Mouse (Mus musculus) G1E (cell line): ENCODE results near the gene C2cd3. TPM values are rescaled to one million over a fixed set of nuclear protein-coding genes. Genes with fewer than 3 reads are reported as not detected.
A peak's percentile ranks its signal among the peaks of the same experiment; 100 is the strongest.
"Not testable (repeated sequence)": the region's sequence is repeated elsewhere in the genome, so short reads cannot be mapped to it uniquely, and the experiment has no call there.

Experiments used
- ATAC-seq: 2 replicates; pipeline ENCODE4 v1.8.0; 2016; ENCODE audit warnings: mild to moderate bottlenecking; ENCODE audit not compliant: insufficient number of reproducible peaks, poor library complexity, low FRiP score, severe bottlenecking; ENCODE audit errors: extremely low read depth
- DNase-seq: peaks from one replicate; pipeline ENCODE4 v3.0.0; 2012; ENCODE audit warnings: low spot score
- H3K27me3 ChIP-seq: 2 replicates; pipeline ENCODE4 v1.6.1; 2012; ENCODE audit warnings: mild to moderate bottlenecking, low read length, inconsistent platforms; ENCODE audit not compliant: insufficient read depth
- H3K36me3 ChIP-seq: replicated peaks from 2 replicates; pipeline ENCODE3; 2012; ENCODE audit warnings: mild to moderate bottlenecking, inconsistent platforms
- H3K4me1 ChIP-seq: 2 replicates; pipeline ENCODE4 v1.6.1; 2012; ENCODE audit warnings: low read depth, low read length, inconsistent platforms, mixed read lengths; ENCODE audit not compliant: insufficient read depth
- H3K4me3 ChIP-seq: 2 replicates; pipeline ENCODE4 v1.5.1; 2012; ENCODE audit warnings: low read depth, mild to moderate bottlenecking, inconsistent platforms, low read length, moderate library complexity, mixed read lengths
- H3K9me3 ChIP-seq: replicated peaks from 2 replicates; pipeline ENCODE4 v1.6.1; 2012; ENCODE audit warnings: inconsistent platforms
- CTCF ChIP-seq: IDR thresholded peaks from 2 replicates; pipeline ENCODE4 v1.5.1; 2012; ENCODE audit warnings: low read depth, low read length, inconsistent platforms, mixed read lengths
- GATA1 ChIP-seq: IDR thresholded peaks from 2 replicates; pipeline ENCODE4 v1.6.1; 2012; ENCODE audit warnings: borderline replicate concordance, low read length, inconsistent platforms, mixed read lengths
- GATA2 ChIP-seq: IDR thresholded peaks from 2 replicates; pipeline ENCODE4 v1.6.1; 2012; ENCODE audit warnings: low read depth, low read length, inconsistent platforms, borderline replicate concordance
- POLR2AphosphoS5 ChIP-seq: IDR thresholded peaks from 2 replicates; pipeline ENCODE4 v1.6.1; 2012; ENCODE audit warnings: low read depth, low read length, inconsistent platforms; ENCODE audit not compliant: insufficient replicate concordance
- TAL1 ChIP-seq: conservative IDR thresholded peaks from 2 replicates; pipeline ENCODE4 v1.6.1; 2012; ENCODE audit warnings: low read depth, low read length, inconsistent platforms, mixed read lengths
- polyA plus RNA-seq: library from polyadenylated mRNA; stranded (reverse); fragments of >175 nt; gene quantifications from 2 replicates; pipeline ENCODE4 v1.2.3, GENCODE M21; 2012
- total RNA-seq, 2 experiments: library from RNA; stranded (forward) in 1 of 2; stranded (reverse) in 1 of 2; fragments of 200-1000 nt in 1 of 2; fragments of >200 nt in 1 of 2; fragmentation: Nextera tagmentation in 1 of 2; gene quantifications; 2 replicates each; pipeline ENCODE4 v1.2.3; 2014 to 2017

The C2cd3 gene
- total and polyA plus RNA-seq, 3 experiments = 22.6 to 76.2 (median 27.7) TPM

DNA sequence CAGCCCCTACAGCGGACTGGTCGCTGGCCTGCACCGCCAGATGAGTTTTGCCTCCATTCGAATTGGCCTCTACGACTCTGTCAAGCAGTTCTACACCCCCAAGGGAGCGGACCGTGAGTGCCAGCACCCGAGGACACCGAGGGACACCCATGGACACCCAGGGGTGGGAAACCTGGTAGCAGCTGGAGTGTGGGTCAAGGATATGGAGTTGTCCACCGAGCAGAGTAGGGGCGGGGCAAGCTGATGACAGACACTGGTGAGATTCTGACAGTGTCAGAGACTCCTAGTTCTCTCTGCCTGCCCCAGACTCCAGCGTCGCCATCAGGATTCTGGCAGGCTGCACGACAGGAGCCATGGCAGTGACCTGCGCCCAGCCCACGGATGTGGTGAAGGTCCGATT is 108.1 kb downstream of the C2cd3 start:
- DNase-seq = no peak
- peaks cover 25% of the 10 kb centered on the region for H3K4me1 ChIP-seq
- no peak for TF ChIP-seq TAL1
- no peak for TF ChIP-seq CTCF
- no peak for TF ChIP-seq GATA2
- no peak for TF ChIP-seq POLR2AphosphoS5
- no peak for TF ChIP-seq GATA1
- H3K36me3 ChIP-seq = no peaks in the 10 kb centered on the region
- peaks cover 8% of the 10 kb centered on the region for H3K27me3 ChIP-seq
- no peak for ATAC-seq
- no peaks in the 10 kb centered on the region for H3K9me3 ChIP-seq
- H3K4me3 ChIP-seq = no peak overlapping the region

DNA sequence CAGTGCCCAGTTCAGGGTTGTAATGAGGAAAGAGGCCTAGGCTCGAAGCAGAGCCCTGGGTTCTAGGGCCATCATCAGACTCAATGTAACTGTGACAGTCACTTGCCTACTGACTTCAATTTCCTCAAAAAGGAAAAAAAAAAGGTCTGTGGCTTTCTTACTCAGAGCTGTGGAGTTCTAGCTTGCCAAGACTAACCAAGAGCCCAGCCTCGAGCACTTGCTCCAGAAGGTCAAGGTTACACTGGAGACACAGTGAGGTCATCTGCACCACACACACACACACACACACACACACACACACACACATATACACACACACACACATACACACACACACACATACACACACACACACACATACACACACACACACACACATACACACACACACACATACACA is 110.0 kb downstream of the C2cd3 start:
- H3K4me1 ChIP-seq = peaks cover 25% of the 10 kb centered on the region
- H3K9me3 ChIP-seq, DNase-seq, H3K27me3 ChIP-seq, H3K4me3 ChIP-seq, ATAC-seq, H3K36me3 ChIP-seq: not testable (repeated sequence)

DNA sequence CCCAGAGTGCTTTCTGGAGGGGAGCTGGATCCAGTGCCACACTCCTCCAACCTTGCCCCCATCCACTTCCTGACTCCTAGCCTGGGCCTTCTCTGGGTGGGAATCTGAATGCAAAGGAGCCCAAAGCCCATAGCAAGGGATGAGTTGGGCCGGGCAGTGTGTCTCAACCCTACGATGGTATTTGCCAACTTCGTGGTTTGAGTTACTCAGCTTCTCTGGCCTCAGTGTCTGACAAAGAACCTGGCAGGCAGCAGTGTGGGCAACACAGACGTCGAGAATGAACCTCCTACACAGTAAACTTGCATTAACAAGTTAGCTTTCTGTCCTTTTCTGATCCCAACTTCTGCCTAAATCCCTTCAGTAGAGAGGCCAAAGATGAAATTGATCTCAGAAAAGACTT is 112.5 kb downstream of the C2cd3 start:
- Histone ChIP-seq H3K36me3 (peaks cover under 1% of the 10 kb centered on the region), H3K27me3 (peaks cover 1% of the 10 kb centered on the region), H3K4me3 (no peak overlapping the region), H3K9me3 (no peaks in the 10 kb centered on the region), H3K4me1 (peaks cover 33% of the 10 kb centered on the region)
- ATAC-seq = no peak
- DNase-seq = no peak
- TF ChIP-seq GATA1 = no peak
- TF ChIP-seq TAL1 = no peak
- TF ChIP-seq POLR2AphosphoS5 = no peak
- no peak for TF ChIP-seq GATA2
- no peak for TF ChIP-seq CTCF

DNA sequence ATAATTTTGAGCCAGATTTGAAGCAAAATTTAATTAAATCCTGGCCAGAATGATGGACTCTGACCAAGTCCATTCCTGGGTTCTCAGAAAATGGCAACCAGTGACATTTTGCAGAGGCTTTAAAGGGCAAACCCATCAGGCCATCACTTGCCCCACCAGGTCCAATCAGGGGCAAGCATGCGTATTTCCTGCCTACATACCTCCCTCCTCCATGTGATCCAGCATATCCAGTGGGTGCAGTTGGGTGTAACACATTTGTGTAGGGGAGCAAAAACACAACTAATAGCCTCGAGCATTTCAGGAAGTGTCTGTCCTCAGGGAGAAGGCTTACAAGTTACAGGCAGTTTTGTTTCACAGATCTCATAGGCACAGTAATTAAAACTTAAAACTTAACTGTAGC is 115.3 kb downstream of the C2cd3 start:
- H3K4me3 ChIP-seq = no peak overlapping the region
- ATAC-seq = no peak
- H3K27me3 ChIP-seq = no peaks in the 10 kb centered on the region; the same call in 1 of the 2 replicates
- TF ChIP-seq TAL1 = no peak
- peaks cover 30% of the 10 kb centered on the region for H3K4me1 ChIP-seq
- H3K36me3 ChIP-seq = peaks cover 2% of the 10 kb centered on the region
- DNase-seq = no peak
- no peaks in the 10 kb centered on the region for H3K9me3 ChIP-seq

DNA sequence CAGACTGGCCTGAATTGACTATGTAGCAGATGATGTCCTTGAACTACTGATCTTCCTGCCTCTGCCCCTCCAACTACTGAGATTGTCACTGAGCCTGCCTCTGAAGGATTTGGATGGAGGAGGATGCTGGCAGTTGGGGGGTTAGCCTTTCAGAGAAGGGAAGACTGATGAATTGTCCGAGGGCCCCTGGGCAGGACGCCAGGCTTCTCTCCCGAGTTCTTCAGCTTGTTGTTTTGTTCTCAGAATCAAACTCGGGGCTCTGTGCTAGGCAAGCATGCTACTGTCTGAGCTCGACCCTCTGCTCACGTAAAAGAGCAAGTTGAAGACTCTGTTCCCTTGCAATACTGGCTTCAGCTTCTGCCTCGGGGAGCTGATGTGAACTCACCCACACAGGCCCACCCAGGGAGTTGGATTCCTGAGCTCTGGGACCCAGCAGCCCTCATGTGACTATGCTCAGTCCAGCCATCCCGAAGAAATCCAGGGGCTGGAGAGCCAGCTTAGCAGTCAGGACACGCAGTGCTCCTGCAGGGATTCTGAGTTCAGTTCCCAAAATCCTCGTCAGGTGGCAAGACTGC is 116.5 kb downstream of the C2cd3 start:
- Histone ChIP-seq H3K27me3 (no peaks in the 10 kb centered on the region; the same call in 1 of the 2 replicates), H3K4me1 (peaks cover 33% of the 10 kb centered on the region), H3K4me3 (no peak overlapping the region), H3K9me3 (no peaks in the 10 kb centered on the region), H3K36me3 (peaks cover 2% of the 10 kb centered on the region)
- ATAC-seq (no peak), DNase-seq (no peak)
- TF ChIP-seq POLR2AphosphoS5 (no peak), TAL1 (no peak), GATA1 (no peak), CTCF (no peak), GATA2 (no peak)

DNA sequence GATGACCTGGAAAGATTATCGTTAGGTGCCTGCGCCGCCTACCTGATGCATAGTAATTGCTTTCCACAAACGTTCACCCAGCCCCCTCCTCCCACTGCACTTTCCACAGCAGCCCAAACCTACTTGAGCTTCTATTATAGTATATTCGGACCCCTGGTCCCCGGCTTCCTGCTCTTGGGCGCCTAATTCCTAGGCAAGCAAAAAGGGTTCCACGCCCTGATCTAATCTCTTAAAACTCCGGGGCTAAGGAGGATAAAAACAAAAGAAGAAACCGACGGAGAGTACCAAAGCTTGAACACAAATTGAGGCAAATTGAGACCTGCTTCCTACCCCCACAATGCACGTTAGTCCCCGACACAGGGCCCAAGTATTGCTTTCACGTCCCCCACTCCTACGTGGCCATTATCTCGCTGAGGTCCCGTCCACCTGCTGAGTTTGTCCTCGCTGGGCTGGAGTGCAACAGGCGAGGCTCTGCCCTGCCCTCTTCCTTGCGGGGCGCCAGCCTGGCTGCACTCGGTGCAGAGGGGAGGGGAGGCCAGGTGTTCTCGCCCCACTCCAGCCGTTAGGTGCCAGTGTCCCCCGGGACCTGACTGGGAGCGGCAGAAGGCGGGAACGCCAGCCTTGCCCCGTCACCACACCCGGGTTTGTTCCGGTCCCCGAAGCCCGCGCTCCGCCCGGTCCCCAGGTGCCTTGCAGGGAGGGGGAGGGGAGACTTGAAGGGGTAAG is 120.5 kb downstream of the C2cd3 start:
- TF ChIP-seq CTCF = no peak
- TF ChIP-seq GATA2 = no peak
- TF ChIP-seq TAL1 = no peak
- no peak for TF ChIP-seq GATA1
- TF ChIP-seq POLR2AphosphoS5 = no peak
- Histone ChIP-seq H3K4me3 (peak overlapping the region; percentile 91), H3K27me3 (no peaks in the 10 kb centered on the region), H3K36me3 (peaks cover 38% of the 10 kb centered on the region), H3K9me3 (no peaks in the 10 kb centered on the region), H3K4me1 (peaks cover 50% of the 10 kb centered on the region)
- ATAC-seq (0 out of 2 replicates have a peak, but pooled peaks have one; percentile 2), DNase-seq (peak; percentile 75)

DNA sequence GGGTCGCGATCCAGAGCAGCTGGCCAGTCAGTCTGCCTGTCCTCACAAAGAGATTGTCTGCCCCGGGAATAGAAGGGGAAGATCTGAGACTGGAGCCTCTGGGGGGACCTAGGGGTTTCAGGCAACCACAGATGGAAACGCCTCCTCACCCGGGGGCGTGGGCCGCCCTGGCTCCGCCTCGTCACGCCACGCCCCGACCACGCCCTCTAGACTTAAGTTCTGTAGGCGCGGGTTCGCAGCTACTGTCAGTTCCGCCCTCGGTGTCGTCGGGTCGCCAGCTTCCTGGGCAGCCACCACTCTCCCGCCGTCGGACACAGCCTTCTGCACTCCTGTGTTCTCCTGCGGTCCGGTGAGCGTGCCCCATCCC is 121.1 kb downstream of the C2cd3 start, which contains the start of gene Ucp2:
Ucp2 (plus strand) TSS at position 221 of the 367 bp plus-strand sequence.
- H3K36me3 ChIP-seq = peaks cover 44% of the 10 kb centered on the region
- H3K9me3 ChIP-seq = no peaks in the 10 kb centered on the region
- H3K27me3 ChIP-seq = no peaks in the 10 kb centered on the region
- TF ChIP-seq CTCF (no peak), POLR2AphosphoS5 (peak; percentile 91), TAL1 (no peak), GATA2 (no peak), GATA1 (no peak)
- peak; percentile 83 for DNase-seq
- peak; percentile 46 for ATAC-seq
- peak within 1 kb of the TSS; percentile 91 for H3K4me3 ChIP-seq
- H3K4me1 ChIP-seq = peaks cover 54% of the 10 kb centered on the region
